Mouse (Mus musculus) embryonic fibroblast, embryonic 13.5 days (primary cell): Measurements from ENCODE around the gene Nlgn1. TPM values are rescaled to one million over a fixed set of nuclear protein-coding genes. Genes with fewer than 3 reads are reported as not detected.

Experiments used
- H3K27ac ChIP-seq: 2 replicates; pipeline ENCODE4 v1.5.1; 2012; ENCODE audit warnings: low read length, control low read depth, inconsistent platforms; ENCODE audit not compliant: insufficient read depth
- H3K4me1 ChIP-seq: 2 replicates; pipeline ENCODE4 v1.6.1; 2011; ENCODE audit warnings: low read length; ENCODE audit not compliant: control insufficient read depth, insufficient read depth
- H3K4me3 ChIP-seq: 2 replicates; pipeline ENCODE4 v1.5.1; 2011; ENCODE audit warnings: mild to moderate bottlenecking, control low read depth, low read length; ENCODE audit not compliant: insufficient read depth
- CTCF ChIP-seq: IDR thresholded peaks from 2 replicates; pipeline ENCODE4 v1.5.1; 2011; ENCODE audit warnings: mild to moderate bottlenecking, control low read depth, low read length, moderate library complexity, borderline replicate concordance; ENCODE audit not compliant: insufficient read depth
- POLR2A ChIP-seq: IDR thresholded peaks from 2 replicates; pipeline ENCODE4 v1.6.1; 2011; ENCODE audit warnings: low read depth, mild to moderate bottlenecking, control low read depth, low read length, moderate library complexity
- polyA plus RNA-seq: library from polyadenylated mRNA; stranded (reverse); fragments of >200 nt; gene quantifications from 2 replicates; pipeline ENCODE4 v1.2.4, GENCODE M21; 2011; ENCODE audit warnings: low read depth; ENCODE audit not compliant: missing spikeins, insufficient read length

Nlgn1 gene
- polyA plus RNA-seq, 1 experiment, result 0.26 TPM

- TF ChIP-seq POLR2A (no peak), CTCF (peak; percentile 66; the same call in 1 of the 2 replicates)
- no peaks in the 10 kb centered on the region for H3K4me1 ChIP-seq
- H3K4me3 ChIP-seq, result no peak overlapping the region
- H3K27ac ChIP-seq, result no peak overlapping the region
Observed at GRCm38 (mm10) chr3:25675069-25675468, 657.2 kb downstream of the Nlgn1 start.

GRCm38 (mm10) chr3:25673408-25673807 lies 658.9 kb downstream of the Nlgn1 start:
- no peak for TF ChIP-seq CTCF
- TF ChIP-seq POLR2A, result no peak
- no peak overlapping the region for H3K27ac ChIP-seq
- no peaks in the 10 kb centered on the region for H3K4me1 ChIP-seq
- no peak overlapping the region for H3K4me3 ChIP-seq

GRCm38 (mm10) chr3:25672779-25673178 lies 659.5 kb downstream of the Nlgn1 start:
- H3K4me3 ChIP-seq, result no peak overlapping the region
- no peak for TF ChIP-seq POLR2A
- no peak for TF ChIP-seq CTCF

GRCm38 (mm10) chr3:25663464-25663863 lies 668.8 kb downstream of the Nlgn1 start:
- Histone ChIP-seq H3K27ac (no peak overlapping the region), H3K4me1 (no peaks in the 10 kb centered on the region), H3K4me3 (no peak overlapping the region)
- TF ChIP-seq CTCF (no peak), POLR2A (no peak)

More at GRCm38 (mm10) chr3:25672779-25673178, 659.5 kb downstream of the Nlgn1 start:
- no peaks in the 10 kb centered on the region for H3K4me1 ChIP-seq
- H3K27ac ChIP-seq, result no peak overlapping the region

- no peak overlapping the region for H3K4me3 ChIP-seq
- no peaks in the 10 kb centered on the region for H3K4me1 ChIP-seq
- TF ChIP-seq POLR2A (no peak), CTCF (no peak)
- H3K27ac ChIP-seq, result no peak overlapping the region
Observed at GRCm38 (mm10) chr3:25660285-25660684, 672.0 kb downstream of the Nlgn1 start.

- no peak overlapping the region for H3K27ac ChIP-seq
- H3K4me1 ChIP-seq, result no peaks in the 10 kb centered on the region
- H3K4me3 ChIP-seq, result no peak overlapping the region
- TF ChIP-seq CTCF, result no peak
- no peak for TF ChIP-seq POLR2A
Observed at GRCm38 (mm10) chr3:25658006-25658405, 674.3 kb downstream of the Nlgn1 start.

GRCm38 (mm10) chr3:25657074-25657473 lies 675.2 kb downstream of the Nlgn1 start:
- no peak overlapping the region for H3K27ac ChIP-seq

GRCm38 (mm10) chr3:25653010-25653409 lies 679.2 kb downstream of the Nlgn1 start:
- Histone ChIP-seq H3K4me1 (no peaks in the 10 kb centered on the region), H3K27ac (no peak overlapping the region), H3K4me3 (no peak overlapping the region)
- TF ChIP-seq POLR2A, result no peak
- TF ChIP-seq CTCF, result no peak

More at GRCm38 (mm10) chr3:25657074-25657473, 675.2 kb downstream of the Nlgn1 start:
- Histone ChIP-seq H3K4me1 (no peaks in the 10 kb centered on the region), H3K4me3 (no peak overlapping the region)
- TF ChIP-seq POLR2A, result no peak
- TF ChIP-seq CTCF, result no peak

- Histone ChIP-seq H3K27ac (no peak overlapping the region), H3K4me1 (no peaks in the 10 kb centered on the region), H3K4me3 (no peak overlapping the region)
- no peak for TF ChIP-seq CTCF
- TF ChIP-seq POLR2A, result no peak
Observed at GRCm38 (mm10) chr3:25645895-25646691, 686.2 kb downstream of the Nlgn1 start.

- Histone ChIP-seq H3K4me1 (no peaks in the 10 kb centered on the region; the same call in 1 of the 2 replicates), H3K4me3 (no peak overlapping the region), H3K27ac (no peak overlapping the region)
- TF ChIP-seq POLR2A, result no peak
- TF ChIP-seq CTCF, result no peak
Observed at GRCm38 (mm10) chr3:25629198-25629597, 703.1 kb downstream of the Nlgn1 start.

GRCm38 (mm10) chr3:25606597-25606996 lies 725.7 kb downstream of the Nlgn1 start:
- H3K4me3 ChIP-seq, result no peak overlapping the region
- TF ChIP-seq POLR2A, result no peak
- TF ChIP-seq CTCF, result no peak

GRCm38 (mm10) chr3:25597513-25597912 lies 734.7 kb downstream of the Nlgn1 start:
- no peaks in the 10 kb centered on the region for H3K4me1 ChIP-seq
- H3K4me3 ChIP-seq, result no peak overlapping the region
- H3K27ac ChIP-seq, result no peak overlapping the region
- no peak for TF ChIP-seq CTCF
- no peak for TF ChIP-seq POLR2A

More at GRCm38 (mm10) chr3:25606597-25606996, 725.7 kb downstream of the Nlgn1 start:
- no peak overlapping the region for H3K27ac ChIP-seq
- H3K4me1 ChIP-seq, result no peaks in the 10 kb centered on the region; the same call in 1 of the 2 replicates
